Comparison of ENCODE assay signal across 9 mouse cellular contexts in the genomic region with DNA sequence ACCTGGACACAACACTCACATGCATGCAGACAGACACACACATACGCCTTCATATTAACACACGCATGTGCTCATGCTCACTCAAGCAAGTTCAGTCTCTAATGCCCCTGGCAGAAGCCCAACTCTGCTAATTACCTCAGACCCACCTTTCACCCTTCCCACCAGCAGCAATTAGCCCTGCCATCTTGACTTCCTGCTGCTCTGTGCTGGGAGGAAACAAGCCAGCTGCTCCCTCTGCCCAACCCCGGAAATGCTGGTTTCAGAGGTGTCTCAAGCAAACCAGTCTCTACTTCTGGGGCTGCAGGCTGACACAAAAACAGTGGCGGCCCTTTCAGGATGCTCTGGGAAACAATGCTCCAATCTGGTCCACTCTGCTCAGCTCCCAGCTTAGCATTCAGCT. TPM values are rescaled to one million over a fixed set of nuclear protein-coding genes. Genes with fewer than 3 reads are reported as not detected.
DNase-seq lines count a peak whose midpoint lies in the region; ATAC-seq and TF ChIP-seq lines count a peak whose summit lies in the region.
"Had no signal": no experiment of that assay in that cellular context is flagged by ENCODE, and none has a peak within 500 bp of the region (broad histone marks: within the 10 kb centered on the region; RNA-seq: fewer than 3 reads in every experiment).

No protein-coding gene starts in this region.

- H3K9me3 ChIP-seq in heart, embryonic 12.5 days (replicated peaks) = 0 out of 2 replicates have a peak, but pooled peaks cover 4% of the 10 kb centered on the region
- H3K9me3 ChIP-seq in MEL (replicated peaks; ENCODE audit: insufficient read depth, low read length) = no peaks in the 10 kb centered on the region
- H3K9me3 ChIP-seq in midbrain, embryonic 10.5 days (replicated peaks) = no peaks in the 10 kb centered on the region; the same call in 1 of the 2 replicates
- H3K9me3 ChIP-seq: hindbrain, embryonic 15.5 days had no signal

- H3K9ac ChIP-seq in heart, embryonic 12.5 days = no peak overlapping the region
- H3K9ac ChIP-seq in MEL (ENCODE audit: control insufficient read depth, low read depth, low read length, poor library complexity, severe bottlenecking) = no peak overlapping the region
- H3K9ac ChIP-seq: hindbrain, embryonic 15.5 days had no signal

- DNase-seq in heart, adult 11 months = peak; percentile 94
- DNase-seq in MEL (ENCODE audit: low read depth, low spot score) = peak; percentile 38
- DNase-seq in lung, postnatal 25 days (ENCODE audit: low spot score) = peak; percentile 69
- peak; percentile 80 to 82 for DNase-seq in thymus, postnatal 10 days (ENCODE audit: low spot score in 2 of 2)
- no peak for DNase-seq in midbrain, embryonic 10.5 days (ENCODE audit: low spot score)
- no peak for DNase-seq in layer of hippocampus, postnatal 10 days (ENCODE audit: low spot score in 2 of 2)

- TF ChIP-seq EP300 in MEL (IDR thresholded peaks at IDR 0.05; ENCODE audit: low read depth in 1 of 2, low read length in 2 of 2) = no peak

- TF ChIP-seq POLR2A in MEL (IDR thresholded peaks at IDR 0.05; ENCODE audit: control insufficient read depth in 1 of 2, insufficient read depth in 1 of 2, low read depth in 1 of 2, low read length in 2 of 2, poor library complexity in 1 of 2) = no peak

- peaks cover 18% of the 10 kb centered on the region for H3K79me2 ChIP-seq in MEL (ENCODE audit: control insufficient read depth, insufficient read depth, low read length, poor library complexity)

- 51% methylated on average over 4 of the region's 4 CpGs for WGBS in heart, embryonic 12.5 days
- WGBS in midbrain, embryonic 10.5 days = 70% methylated on average over 4 of the region's 4 CpGs

- no peak for TF ChIP-seq CTCF in MEL (IDR thresholded peaks at IDR 0.05 in 2 of 3, conservative IDR thresholded peaks at IDR 0.05 in 1 of 3; ENCODE audit: control insufficient read depth in 1 of 3, insufficient read depth in 1 of 3, low read depth in 2 of 3, low read length in 3 of 3, poor library complexity in 1 of 3, severe bottlenecking in 1 of 3)

- no peak overlapping the region for H3K4me3 ChIP-seq in heart, embryonic 12.5 days
- no peak overlapping the region for H3K4me3 ChIP-seq in MEL (ENCODE audit: control insufficient read depth in 1 of 2, insufficient read depth in 1 of 2, low read depth in 2 of 2, low read length in 2 of 2)
- H3K4me3 ChIP-seq in midbrain, embryonic 10.5 days = no peak overlapping the region
- H3K4me3 ChIP-seq: hindbrain, embryonic 15.5 days had no signal

- peaks cover 45% of the 10 kb centered on the region for H3K27me3 ChIP-seq in heart, embryonic 12.5 days (replicated peaks)
- no peaks in the 10 kb centered on the region for H3K27me3 ChIP-seq in MEL (ENCODE audit: control insufficient read depth in 1 of 2, insufficient read depth in 2 of 2, low read length in 2 of 2)
- H3K27me3 ChIP-seq in midbrain, embryonic 10.5 days (ENCODE audit: low read depth, poor library complexity, severe bottlenecking) = no peaks in the 10 kb centered on the region
- H3K27me3 ChIP-seq: hindbrain, embryonic 15.5 days had no signal

- ATAC-seq in heart, embryonic 12.5 days (ENCODE audit: insufficient number of reproducible peaks, low FRiP score) = no peak
- ATAC-seq in inflammation-experienced regulatory T-cells, adult 6 months = peak; percentile 65

- H3K27ac ChIP-seq in heart, embryonic 12.5 days (ENCODE audit: poor library complexity, severe bottlenecking) = no peak overlapping the region
- peak overlapping the region; percentile 34 for H3K27ac ChIP-seq in MEL (ENCODE audit: control insufficient read depth, low read depth, low read length)
- H3K27ac ChIP-seq in midbrain, embryonic 10.5 days (replicated peaks) = no peak overlapping the region
- H3K27ac ChIP-seq: hindbrain, embryonic 15.5 days had no signal

- TF ChIP-seq RAD21 in MEL (IDR thresholded peaks at IDR 0.05; ENCODE audit: low read depth, low read length) = no peak

- H3K36me3 ChIP-seq in heart, embryonic 12.5 days = no peaks in the 10 kb centered on the region
- peaks cover 0 to 31% of the 10 kb centered on the region in 2 experiments; a peak in 3 of 4 replicates for H3K36me3 ChIP-seq in MEL (ENCODE audit: control insufficient read depth in 1 of 2, insufficient read depth in 2 of 2, low read length in 2 of 2)
- peaks cover 28% of the 10 kb centered on the region for H3K36me3 ChIP-seq in midbrain, embryonic 10.5 days
- H3K36me3 ChIP-seq: hindbrain, embryonic 15.5 days had no signal

- H3K4me1 ChIP-seq in heart, embryonic 12.5 days (replicated peaks) = peaks cover 28% of the 10 kb centered on the region
- H3K4me1 ChIP-seq in MEL (ENCODE audit: control insufficient read depth in 1 of 2, insufficient read depth in 2 of 2, low read length in 2 of 2) = peaks cover 17 to 38% of the 10 kb centered on the region in 2 experiments
- peaks cover 90% of the 10 kb centered on the region for H3K4me1 ChIP-seq in midbrain, embryonic 10.5 days

- H3K4me2 ChIP-seq in heart, embryonic 12.5 days = no peak overlapping the region
- H3K4me2 ChIP-seq: hindbrain, embryonic 15.5 days had no signal

TF ChIP-seq in MEL, 35 proteins besides CTCF, POLR2A, EP300 and RAD21:
- TF ChIP-seq MYC (IDR thresholded peaks at IDR 0.05; ENCODE audit: low read depth, low read length) (no peak), POLR2AphosphoS5 (IDR thresholded peaks at IDR 0.05; ENCODE audit: borderline replicate concordance, low read depth, low read length) (no peak), CHD2 (IDR thresholded peaks at IDR 0.05; ENCODE audit: low read length) (no peak), GABPA (IDR thresholded peaks at IDR 0.05; ENCODE audit: low read depth, low read length) (no peak), NRF1 (IDR thresholded peaks at IDR 0.05; ENCODE audit: insufficient read depth, low read depth, low read length, poor library complexity, severe bottlenecking) (no peak), KAT2A (conservative IDR thresholded peaks at IDR 0.05; ENCODE audit: low read depth, low read length) (no peak), SIN3A (IDR thresholded peaks at IDR 0.05; ENCODE audit: low read length) (no peak), ELF1 (IDR thresholded peaks at IDR 0.05; ENCODE audit: low read depth, low read length) (peak; percentile 54; the same call in 1 of the 2 replicates)

RNA-seq across cellular contexts. Expression of a gene that starts 12.9 kb away (rescaled TPM):
- polyA plus RNA-seq in heart, embryonic 12.5 days (2016; fragmentation: Nextera tagmentation; extraction: Ambion mirVana) = 2.0 and 2.3 TPM in 2 replicates
- 8.5 and 8.7 TPM in 2 replicates for total RNA-seq in MEL (2012; rRNA removed)
- polyA plus RNA-seq in MEL (2012; ENCODE audit: insufficient read depth in 1 of 2, insufficient read length in 2 of 2, low read depth in 1 of 2, low replicate concordance in 2 of 2, missing spikeins in 1 of 2) = 10 to 100 TPM in 1 of 2 experiments, not detected in 1; 15.3 TPM
- 10 to 100 TPM; 65.8 to 96.2 (median 95.7) TPM for polyA plus RNA-seq in inflammation-experienced regulatory T-cells, adult 6 months (2017; shearing (Covaris generic))
- polyA plus RNA-seq in midbrain, embryonic 10.5 days (2016; fragmentation: Nextera tagmentation; extraction: Ambion mirVana) = 14.8 and 15.8 TPM in 2 replicates
- 10 to 100 TPM; 43.0 to 49.7 TPM for total RNA-seq in layer of hippocampus, postnatal 10 days (2021)

Comparison
In these comparisons a context has a peak if more than half of its experiments do, and no peak if none do; other contexts are left out.
1. DNase-seq: peak in heart, adult 11 months (single experiment), MEL (single experiment), lung, postnatal 25 days (single experiment) and thymus, postnatal 10 days (2 of 2); none in midbrain, embryonic 10.5 days (single experiment) and layer of hippocampus, postnatal 10 days (0 of 2).